Mouse (Mus musculus): ENCODE measurements around the gene Gm17387. TPM values are rescaled to one million over a fixed set of nuclear protein-coding genes. Genes with fewer than 3 reads are reported as not detected.
A peak's percentile ranks its signal among the peaks of the same experiment; 100 is the strongest.

Gene Gm17387
- polyA plus RNA-seq, 1 experiment from 2014 or later: not detected

DNA sequence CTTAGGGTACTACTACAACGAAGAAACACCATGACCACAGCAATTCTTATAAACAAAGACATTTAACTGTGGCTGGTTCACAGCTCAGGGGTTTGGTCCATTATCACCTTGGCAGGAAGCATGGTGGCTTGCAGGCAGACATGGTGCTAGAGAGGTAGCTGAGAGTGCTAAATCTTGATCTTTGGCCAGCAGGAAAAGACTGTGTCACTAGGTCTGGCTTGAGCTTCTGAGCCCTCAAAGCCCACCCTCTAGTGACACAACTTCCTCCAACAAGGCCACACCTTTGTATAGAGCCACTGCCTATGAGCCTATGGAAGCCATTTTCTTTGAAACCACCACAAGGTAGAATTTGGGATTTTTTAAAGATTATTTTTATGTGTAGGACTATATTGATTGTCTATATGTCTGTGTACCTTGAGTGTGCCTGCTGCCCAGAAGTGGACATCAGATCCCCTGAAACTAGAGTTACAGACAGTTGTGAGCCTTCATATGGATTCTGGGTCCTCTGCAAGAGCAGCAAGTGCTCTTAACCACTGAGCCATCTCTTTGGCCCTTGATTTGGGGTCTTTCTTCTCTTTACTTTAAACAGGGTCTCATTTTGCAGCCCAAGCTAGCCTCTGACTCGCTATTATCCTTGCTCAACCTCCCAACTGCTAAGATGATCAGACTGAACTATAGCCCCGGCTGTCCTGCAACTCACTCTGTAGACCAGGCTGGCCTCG is 10.6 kb downstream of the Gm17387 start:
- H3K4me3 ChIP-seq: no peak overlapping the region
- H3K4me1 ChIP-seq (replicated peaks): peaks cover 7% of the 10 kb centered on the region
- no peak overlapping the region for H3K27ac ChIP-seq
- H3K9me3 ChIP-seq (replicated peaks): no peaks in the 10 kb centered on the region
- H3K27me3 ChIP-seq: no peaks in the 10 kb centered on the region
- WGBS: 81% methylated on average over 4 of the region's 4 CpGs
- no peak for ATAC-seq (replicated peaks; ENCODE audit: insufficient number of reproducible peaks, insufficient read depth, low FRiP score, low read depth)
- H3K9ac ChIP-seq: no peak overlapping the region
- no peak overlapping the region for H3K4me2 ChIP-seq
- H3K36me3 ChIP-seq: no peaks in the 10 kb centered on the region

DNA sequence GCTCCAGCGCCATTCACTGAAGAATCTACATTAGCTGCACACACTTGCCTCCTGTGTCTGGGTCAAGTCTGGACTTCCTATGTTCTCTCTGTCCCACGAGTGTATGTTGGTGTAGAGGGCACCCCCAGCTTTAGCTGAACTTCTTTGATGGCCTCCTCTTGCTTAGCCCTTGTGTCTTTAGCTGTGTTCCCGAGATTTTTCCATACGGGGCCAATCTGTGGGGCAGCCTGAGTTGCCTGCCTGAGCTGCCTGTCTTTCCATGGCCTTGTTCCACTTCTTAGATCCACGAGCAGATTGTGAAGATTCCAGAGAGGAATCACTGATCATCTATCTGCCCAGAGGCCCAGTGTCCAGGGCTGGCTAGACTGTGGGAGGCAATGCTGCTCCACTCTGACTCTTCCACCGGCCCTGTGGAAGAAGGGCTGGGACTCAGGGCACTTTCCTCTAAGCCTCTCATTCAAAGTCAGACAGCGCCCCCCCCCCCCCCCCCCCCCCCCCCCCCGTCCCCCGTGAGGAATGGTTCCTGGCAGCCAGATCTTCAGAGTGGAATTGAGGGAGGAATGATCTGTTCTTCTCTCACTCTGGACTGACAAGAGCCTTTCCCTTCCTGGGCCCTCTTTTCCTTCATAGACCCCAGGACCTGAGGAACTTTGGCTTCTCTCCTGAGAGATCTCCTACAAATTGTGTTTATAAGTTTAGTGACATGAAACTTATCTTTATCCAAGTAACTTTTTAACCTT is 12.1 kb downstream of the Gm17387 start:
- Histone ChIP-seq H3K36me3 (no peaks in the 10 kb centered on the region), H3K4me1 (replicated peaks) (peaks cover 7% of the 10 kb centered on the region), H3K4me2 (0 out of 2 replicates have a peak overlapping the region, but pooled peaks have one; percentile 25), H3K27me3 (no peaks in the 10 kb centered on the region), H3K9me3 (replicated peaks) (no peaks in the 10 kb centered on the region), H3K9ac (no peak overlapping the region; the same call in 1 of the 2 replicates), H3K27ac (peak overlapping the region; percentile 85), H3K4me3 (no peak overlapping the region)
- whole genome bisulfite sequencing: 35% methylated on average over 7 of the region's 9 CpGs
- no peak; the same call in 1 of the 2 replicates for ATAC-seq (replicated peaks; ENCODE audit: insufficient number of reproducible peaks, insufficient read depth, low FRiP score, low read depth)

DNA sequence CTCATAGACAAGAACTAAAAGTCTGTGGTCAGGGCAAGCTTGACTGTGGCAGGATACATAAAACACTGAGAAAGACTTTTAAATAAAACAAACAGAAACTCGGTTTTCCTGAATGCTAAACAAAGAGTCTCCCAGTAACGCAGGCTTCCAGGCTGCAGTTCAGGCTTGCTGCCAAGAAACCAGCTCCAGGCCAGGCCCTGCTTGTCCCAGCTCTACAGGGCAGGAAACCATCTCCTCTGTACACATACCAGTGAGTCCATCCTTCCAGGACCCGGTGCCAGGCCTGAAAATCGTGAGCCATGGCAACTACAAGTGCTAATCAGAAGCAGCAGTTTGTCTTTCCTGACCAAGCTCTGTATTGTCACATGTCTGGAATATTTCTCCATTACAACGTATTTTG is 12.7 kb downstream of the Gm17387 start:
- H3K9ac ChIP-seq: no peak overlapping the region; the same call in 1 of the 2 replicates
- 6% methylated on average over 5 of the region's 5 CpGs for WGBS
- ATAC-seq (replicated peaks; ENCODE audit: insufficient number of reproducible peaks, insufficient read depth, low FRiP score, low read depth): peak; percentile 82

DNA sequence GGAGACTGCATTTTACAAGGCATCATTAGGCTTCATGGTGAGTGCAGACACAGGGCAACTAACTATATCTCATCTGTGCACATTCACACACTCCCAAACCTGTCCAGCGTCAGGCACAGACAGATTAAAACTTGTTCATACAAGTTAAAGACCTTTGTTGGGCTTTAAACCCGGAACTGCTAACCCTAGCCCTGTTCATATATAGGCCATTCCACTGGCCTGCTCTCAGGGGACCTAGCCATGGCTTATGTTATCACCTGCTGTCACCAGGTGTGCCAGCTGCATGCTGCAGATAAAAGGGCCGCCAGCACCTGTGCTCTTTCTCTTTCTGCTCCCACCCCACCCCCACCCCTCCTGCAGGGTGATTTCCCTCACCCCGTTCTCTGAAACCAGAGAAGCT is 13.6 kb downstream of the Gm17387 start:
- H3K4me1 ChIP-seq (replicated peaks): peaks cover 15% of the 10 kb centered on the region
- H3K27me3 ChIP-seq: no peaks in the 10 kb centered on the region
- WGBS: 53% methylated on average over 4 of the region's 4 CpGs
- peak overlapping the region; percentile 34; the same call in 1 of the 2 replicates for H3K27ac ChIP-seq
- no peak overlapping the region for H3K9ac ChIP-seq
- H3K4me2 ChIP-seq: no peak overlapping the region
- no peak for ATAC-seq (replicated peaks; ENCODE audit: insufficient number of reproducible peaks, insufficient read depth, low FRiP score, low read depth)
- no peak overlapping the region for H3K4me3 ChIP-seq
- H3K9me3 ChIP-seq (replicated peaks): no peaks in the 10 kb centered on the region
- H3K36me3 ChIP-seq: no peaks in the 10 kb centered on the region

More for the DNA sequence above, 12.7 kb downstream of the Gm17387 start:
- H3K9me3 ChIP-seq (replicated peaks): no peaks in the 10 kb centered on the region
- peak overlapping the region; percentile 85 for H3K27ac ChIP-seq
- H3K27me3 ChIP-seq: no peaks in the 10 kb centered on the region
- H3K36me3 ChIP-seq: no peaks in the 10 kb centered on the region
- 0 out of 2 replicates have a peak overlapping the region, but pooled peaks have one; percentile 18 for H3K4me2 ChIP-seq
- no peak overlapping the region for H3K4me3 ChIP-seq
- H3K4me1 ChIP-seq (replicated peaks): peaks cover 7% of the 10 kb centered on the region

DNA sequence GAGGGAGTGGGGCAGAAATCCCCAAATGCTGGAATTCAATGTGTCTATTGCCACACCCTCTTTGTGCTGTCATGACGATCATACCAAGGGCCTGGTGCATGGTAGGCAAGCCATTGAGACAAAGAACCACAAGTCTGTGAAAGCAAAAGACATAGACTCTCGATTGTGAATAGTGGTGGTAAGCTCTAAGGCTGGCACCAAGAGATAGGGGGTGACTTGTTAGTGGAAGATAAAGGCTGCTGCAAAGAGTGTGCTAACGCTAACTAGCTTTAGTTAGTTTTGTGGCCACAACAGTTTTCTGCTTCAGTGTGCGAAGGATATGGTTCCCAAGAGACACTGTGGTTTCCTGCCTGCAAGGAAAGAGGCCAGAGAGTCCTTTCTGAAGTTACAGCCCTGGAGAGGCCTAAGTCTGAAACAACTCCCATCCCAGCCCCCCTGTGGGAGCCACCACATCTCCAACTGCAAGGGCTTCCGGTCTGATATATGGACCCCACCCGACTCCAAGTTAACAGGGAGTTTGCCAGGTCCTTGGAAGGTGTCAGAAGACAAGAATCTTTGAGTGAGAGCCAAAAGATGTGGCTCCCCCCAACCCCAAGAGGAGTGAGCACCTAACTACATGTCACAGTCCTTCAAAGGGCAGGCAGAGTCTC is 18.1 kb downstream of the Gm17387 start:
- 55% methylated on average over 6 of the region's 6 CpGs for WGBS
- peaks cover 16% of the 10 kb centered on the region for H3K4me1 ChIP-seq (replicated peaks)
- H3K36me3 ChIP-seq: no peaks in the 10 kb centered on the region
- H3K9ac ChIP-seq: no peak overlapping the region
- ATAC-seq (replicated peaks; ENCODE audit: insufficient number of reproducible peaks, insufficient read depth, low FRiP score, low read depth): no peak
- H3K4me2 ChIP-seq: peak overlapping the region; percentile 88
- no peaks in the 10 kb centered on the region for H3K9me3 ChIP-seq (replicated peaks)
- peak overlapping the region; percentile 44; the same call in 1 of the 2 replicates for H3K4me3 ChIP-seq
- H3K27ac ChIP-seq: peak overlapping the region; percentile 90
- no peaks in the 10 kb centered on the region for H3K27me3 ChIP-seq

DNA sequence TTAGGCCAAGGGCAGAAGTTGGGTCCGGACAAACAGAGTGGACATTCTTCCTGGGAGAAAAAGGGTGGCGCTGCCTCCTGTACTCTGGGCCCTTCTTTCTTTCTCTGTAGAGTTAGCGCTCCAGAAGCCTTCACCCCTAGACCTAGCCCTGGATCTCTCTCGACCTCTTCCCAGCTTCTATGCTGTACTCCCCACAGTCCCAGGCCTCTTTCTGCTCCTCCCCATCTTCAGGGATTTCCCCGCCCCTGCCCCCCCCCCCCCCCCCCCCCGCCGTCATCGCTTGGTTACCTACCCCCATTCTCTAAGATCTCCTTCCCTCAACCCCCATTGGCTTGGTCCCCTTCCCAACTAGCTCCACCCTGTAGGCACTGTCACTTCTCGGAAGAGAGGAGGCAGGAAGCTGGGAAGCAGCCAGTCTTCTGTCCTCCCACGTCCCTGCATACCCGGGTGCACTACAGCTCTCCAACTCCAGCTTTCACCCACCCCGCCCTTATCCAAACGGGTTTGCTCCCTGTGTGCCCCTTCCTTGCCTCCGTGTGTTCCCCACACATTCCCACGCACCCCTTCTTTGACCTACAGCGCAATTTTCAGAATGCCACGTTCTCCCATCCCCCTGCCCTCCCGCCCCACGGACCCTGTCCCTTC is 18.8 kb downstream of the Gm17387 start:
- Histone ChIP-seq H3K9ac (peak overlapping the region; percentile 18; the same call in 1 of the 2 replicates), H3K9me3 (replicated peaks) (no peaks in the 10 kb centered on the region), H3K4me2 (peak overlapping the region; percentile 88), H3K4me3 (peak overlapping the region; percentile 44), H3K36me3 (no peaks in the 10 kb centered on the region), H3K4me1 (replicated peaks) (peaks cover 16% of the 10 kb centered on the region), H3K27me3 (no peaks in the 10 kb centered on the region), H3K27ac (peak overlapping the region; percentile 90)
- WGBS: 6% methylated on average over 16 of the region's 19 CpGs
- ATAC-seq (replicated peaks; ENCODE audit: insufficient number of reproducible peaks, insufficient read depth, low FRiP score, low read depth): peak; percentile 87

DNA sequence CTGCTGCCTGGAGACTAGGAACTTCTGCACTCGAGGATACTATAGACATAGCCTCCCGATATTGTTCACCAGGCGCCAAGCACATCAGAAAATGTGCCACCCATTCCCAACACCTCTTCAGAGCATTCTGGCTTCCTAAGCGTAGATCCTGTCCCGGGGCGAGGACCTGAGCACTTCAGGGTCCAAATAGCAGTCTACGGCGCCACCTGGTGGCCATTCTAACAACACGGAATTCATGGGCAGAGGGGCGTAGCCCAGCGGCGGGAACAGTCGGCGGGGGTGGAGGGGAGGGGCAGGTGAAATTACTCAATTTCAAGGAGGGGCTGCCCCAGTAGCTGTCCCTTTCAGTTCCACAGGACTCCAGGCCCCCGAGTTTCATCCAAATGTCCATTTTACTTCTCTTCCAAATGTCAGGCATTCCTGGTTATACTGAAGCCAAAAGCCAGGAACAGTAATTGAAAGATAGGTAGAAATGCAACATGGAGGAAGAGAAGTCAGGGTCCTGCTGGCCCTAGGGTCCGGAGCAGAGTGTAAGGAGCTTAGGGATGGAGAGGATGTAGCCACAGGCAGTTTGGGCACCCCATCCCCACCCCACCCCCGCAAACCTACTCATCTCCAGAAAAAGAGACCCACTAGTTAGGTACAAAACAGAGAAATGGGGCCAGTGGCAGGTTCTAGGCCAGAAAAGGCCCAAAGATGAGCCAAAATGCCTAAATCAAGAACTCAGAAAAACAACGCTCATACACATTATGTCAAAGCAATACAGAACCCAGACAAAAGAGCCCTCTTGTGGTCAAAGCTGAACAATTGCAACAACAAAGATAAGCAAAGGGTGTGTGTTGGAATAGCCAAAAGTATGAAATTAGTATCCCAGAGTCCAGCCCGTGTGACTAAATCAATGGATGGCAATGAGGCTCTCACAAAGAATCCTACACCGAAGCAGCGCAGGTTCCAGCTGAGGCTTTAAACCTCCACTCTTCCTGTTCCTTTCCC is 19.6 kb downstream of the Gm17387 start:
- Histone ChIP-seq H3K9ac (peak overlapping the region; percentile 28), H3K36me3 (no peaks in the 10 kb centered on the region), H3K4me3 (peak overlapping the region; percentile 44), H3K4me1 (replicated peaks) (peaks cover 16% of the 10 kb centered on the region), H3K27ac (peak overlapping the region; percentile 90), H3K9me3 (replicated peaks) (no peaks in the 10 kb centered on the region), H3K4me2 (peak overlapping the region; percentile 88), H3K27me3 (no peaks in the 10 kb centered on the region)
- peak; percentile 88 for ATAC-seq (replicated peaks; ENCODE audit: insufficient number of reproducible peaks, insufficient read depth, low FRiP score, low read depth)
- 10% methylated on average over 21 of the region's 21 CpGs for WGBS

DNA sequence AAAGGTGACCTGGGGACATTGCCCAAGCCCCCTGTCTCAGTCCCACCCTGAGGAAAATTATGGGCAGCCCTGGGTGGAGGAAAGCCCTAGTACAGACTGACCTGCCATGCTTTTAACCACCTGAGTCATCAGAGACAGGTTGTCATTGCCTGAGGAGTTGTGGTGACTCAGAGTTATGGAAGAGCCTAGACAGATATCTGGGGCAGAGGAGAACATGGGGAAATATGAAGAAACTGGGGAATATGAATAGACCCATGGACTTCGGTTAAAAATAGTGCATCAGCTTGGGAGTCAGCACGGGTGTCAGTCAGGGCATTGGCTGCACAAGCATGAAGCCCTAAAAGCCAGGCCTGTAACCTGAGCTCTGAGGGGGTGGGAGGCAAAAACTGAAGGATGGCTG is 20.4 kb downstream of the Gm17387 start:
- H3K9me3 ChIP-seq (replicated peaks): no peaks in the 10 kb centered on the region
- H3K4me3 ChIP-seq: no peak overlapping the region
- WGBS: 66% methylated on average over 2 of the region's 2 CpGs
- H3K4me1 ChIP-seq (replicated peaks): peaks cover 16% of the 10 kb centered on the region
- no peaks in the 10 kb centered on the region for H3K27me3 ChIP-seq
- no peak overlapping the region for H3K4me2 ChIP-seq
- H3K27ac ChIP-seq: no peak overlapping the region
- no peak overlapping the region; the same call in 1 of the 2 replicates for H3K9ac ChIP-seq
- no peak for ATAC-seq (replicated peaks; ENCODE audit: insufficient number of reproducible peaks, insufficient read depth, low FRiP score, low read depth)
- H3K36me3 ChIP-seq: no peaks in the 10 kb centered on the region

DNA sequence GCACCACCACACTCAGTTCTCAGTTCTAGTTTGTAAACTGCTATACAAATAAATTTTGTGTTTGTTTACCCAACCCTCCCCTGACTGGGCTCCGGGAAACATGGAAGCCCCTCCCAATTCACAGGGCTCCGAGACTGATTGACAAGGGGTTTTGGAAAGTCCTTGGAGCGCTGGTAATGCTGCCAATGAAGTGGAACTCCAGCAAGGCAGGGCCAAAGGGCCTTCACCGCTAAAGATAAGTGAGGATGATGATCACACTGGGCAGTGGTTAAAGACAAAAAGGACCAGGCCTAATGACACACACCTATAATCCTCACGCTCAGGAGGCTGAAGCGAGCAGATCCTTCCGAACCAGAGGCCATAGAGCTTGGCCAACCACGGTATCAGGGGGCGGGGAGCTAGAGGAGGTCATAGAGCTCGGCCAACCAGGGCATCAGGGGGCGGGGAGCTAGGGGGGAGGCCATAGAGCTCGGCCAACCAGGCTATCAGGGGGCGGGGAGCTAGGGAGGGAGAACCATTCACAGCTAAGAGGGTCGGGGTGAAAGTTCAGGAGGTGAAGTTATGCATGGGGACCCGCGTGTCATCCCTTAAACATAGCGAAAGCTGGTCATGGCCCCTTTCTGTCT is 22.2 kb downstream of the Gm17387 start:
- WGBS: 60% methylated on average over 17 of the region's 17 CpGs
- no peak for ATAC-seq (replicated peaks; ENCODE audit: insufficient number of reproducible peaks, insufficient read depth, low FRiP score, low read depth)
- Histone ChIP-seq H3K36me3 (no peaks in the 10 kb centered on the region), H3K4me2 (no peak overlapping the region), H3K27me3 (no peaks in the 10 kb centered on the region; the same call in 1 of the 2 replicates), H3K9me3 (replicated peaks) (no peaks in the 10 kb centered on the region), H3K27ac (no peak overlapping the region), H3K9ac (no peak overlapping the region), H3K4me1 (replicated peaks) (peaks cover 16% of the 10 kb centered on the region), H3K4me3 (no peak overlapping the region)

DNA sequence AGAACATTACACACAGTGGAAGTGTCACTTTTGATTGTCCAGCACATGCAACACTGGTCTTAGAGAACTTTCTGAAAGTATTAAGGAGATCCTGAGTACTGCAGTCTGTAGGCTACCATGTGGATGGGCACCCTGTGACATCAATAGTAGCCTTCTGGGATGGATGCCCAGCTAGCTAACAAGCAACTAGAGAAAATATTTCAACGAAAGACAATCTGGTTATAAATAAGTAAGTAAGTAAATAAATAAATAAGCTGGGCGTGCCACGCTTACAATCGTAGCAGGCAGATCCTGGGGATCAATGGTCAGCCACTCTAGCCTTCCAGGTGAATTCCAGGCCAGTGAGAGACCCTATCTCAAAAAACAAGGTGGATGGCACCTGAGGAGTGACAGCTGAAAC is 23.1 kb downstream of the Gm17387 start:
- no peak for ATAC-seq (replicated peaks; ENCODE audit: insufficient number of reproducible peaks, insufficient read depth, low FRiP score, low read depth)
- Histone ChIP-seq H3K4me2 (no peak overlapping the region), H3K9me3 (replicated peaks) (no peaks in the 10 kb centered on the region), H3K4me3 (no peak overlapping the region), H3K27me3 (no peaks in the 10 kb centered on the region; the same call in 1 of the 2 replicates), H3K4me1 (replicated peaks) (peaks cover 13% of the 10 kb centered on the region), H3K9ac (no peak overlapping the region), H3K36me3 (no peaks in the 10 kb centered on the region), H3K27ac (no peak overlapping the region)
- 83% methylated on average over 4 of the region's 4 CpGs for whole genome bisulfite sequencing
